Mouse (Mus musculus) urinary bladder, postnatal 4 days (tissue): Measurements from ENCODE around the gene Arhgef3.
"Not testable (repeated sequence)": the region's sequence is repeated elsewhere in the genome, so short reads cannot be mapped to it uniquely, and the experiment has no call there.

Experiments
- DNase-seq, 2 experiments: peaks; one replicate each; pipeline ENCODE4 v3.0.0; 2021 to 2022; ENCODE audit warnings: low spot score in 2 of 2

Gene Arhgef3

DNA sequence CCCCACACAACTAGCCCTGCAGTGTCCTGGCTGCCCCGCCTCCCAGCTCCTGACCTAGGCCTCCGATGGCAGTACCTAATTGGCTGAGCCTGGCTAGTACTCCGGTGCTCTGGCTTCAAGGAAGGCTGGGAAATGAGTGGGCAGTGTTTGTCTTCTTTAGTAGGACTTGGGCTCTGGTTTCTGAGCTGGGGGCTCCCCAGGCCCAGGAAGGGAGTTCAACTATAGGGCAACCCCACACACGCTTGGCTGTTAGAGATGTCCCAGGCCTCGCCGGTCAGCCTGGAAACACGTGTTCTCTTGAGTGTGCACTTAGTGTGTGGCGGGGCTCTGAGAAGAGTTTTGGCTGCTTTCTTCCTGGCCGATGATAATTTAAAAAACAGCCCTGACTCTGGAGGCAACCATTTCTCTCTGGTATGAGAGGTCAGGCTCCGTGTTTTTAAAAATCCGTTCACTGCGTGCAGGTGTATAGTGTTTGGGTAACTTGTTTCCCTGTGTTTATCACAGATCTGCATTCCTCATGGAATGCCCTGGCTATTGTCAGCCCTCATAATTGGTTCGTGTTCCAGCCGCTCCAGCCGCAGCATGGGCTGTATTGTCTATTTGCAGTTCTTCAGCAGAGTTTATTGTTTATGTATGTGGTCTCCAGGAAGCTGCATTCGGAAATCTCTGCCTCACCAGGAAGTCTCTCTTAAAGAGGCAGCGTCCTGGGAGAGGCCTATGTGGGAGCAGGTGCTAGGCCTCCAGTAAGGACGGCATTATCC, 115.7 kb downstream of the Arhgef3 start:
- DNase-seq, result no peak

DNA sequence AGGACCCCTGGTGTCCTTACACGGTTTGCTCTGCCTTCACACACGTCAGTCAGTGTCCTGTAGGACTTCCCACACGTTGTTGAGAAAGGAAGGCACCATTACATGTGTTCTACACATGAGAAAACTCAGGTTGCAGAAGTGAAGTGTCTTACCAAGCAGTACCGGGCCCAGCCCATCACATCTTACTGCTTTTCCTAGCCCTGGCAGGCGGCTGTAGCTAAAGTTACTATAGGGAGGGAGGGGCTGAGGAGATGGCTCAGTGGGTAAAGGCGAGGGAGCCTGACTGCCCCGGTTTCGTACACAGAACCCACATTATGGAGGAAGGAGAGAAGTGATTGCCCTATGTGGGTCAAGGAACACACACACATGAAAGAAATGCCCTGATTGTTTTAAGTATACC, 116.8 kb downstream of the Arhgef3 start:
- no peak for DNase-seq

DNA sequence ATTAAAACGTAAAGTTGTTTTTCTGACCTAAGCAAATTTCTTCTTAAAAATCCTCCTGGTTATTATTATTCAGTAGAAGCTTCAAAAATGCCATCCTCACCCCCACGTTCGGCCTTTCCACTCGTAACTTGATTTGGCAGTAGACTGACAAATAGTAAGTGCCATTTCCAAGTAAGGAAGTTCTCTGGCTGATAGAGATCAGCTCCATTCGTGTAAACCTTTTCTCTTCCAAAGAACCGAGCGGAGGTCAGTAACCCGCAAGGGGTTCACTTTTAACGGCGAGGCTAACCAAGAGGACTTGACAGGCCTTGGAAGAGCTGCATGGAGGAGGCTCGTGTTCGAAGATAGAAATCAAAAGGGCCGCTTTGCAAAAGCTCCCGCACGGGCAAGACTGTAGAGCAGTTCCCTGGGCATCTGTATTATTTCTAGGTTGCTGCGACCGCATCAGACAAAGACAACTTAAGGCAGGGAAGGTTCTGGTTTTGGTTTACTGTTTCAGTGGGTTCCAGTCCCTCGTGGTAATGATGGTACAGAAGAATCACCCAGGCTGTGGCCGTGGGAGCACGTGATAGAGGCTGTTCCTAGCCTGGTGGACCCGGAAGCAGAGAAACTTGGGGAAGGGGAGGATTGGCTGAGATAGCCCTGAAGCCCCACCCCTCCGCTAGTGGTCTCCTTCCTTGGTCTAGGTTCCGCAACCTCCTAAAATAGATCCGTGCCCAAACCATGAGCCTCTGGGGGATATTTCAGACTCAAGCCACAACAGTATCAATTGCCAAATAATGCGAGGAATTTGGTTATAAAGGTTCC, 117.5 kb downstream of the Arhgef3 start:
- no peak for DNase-seq

DNA sequence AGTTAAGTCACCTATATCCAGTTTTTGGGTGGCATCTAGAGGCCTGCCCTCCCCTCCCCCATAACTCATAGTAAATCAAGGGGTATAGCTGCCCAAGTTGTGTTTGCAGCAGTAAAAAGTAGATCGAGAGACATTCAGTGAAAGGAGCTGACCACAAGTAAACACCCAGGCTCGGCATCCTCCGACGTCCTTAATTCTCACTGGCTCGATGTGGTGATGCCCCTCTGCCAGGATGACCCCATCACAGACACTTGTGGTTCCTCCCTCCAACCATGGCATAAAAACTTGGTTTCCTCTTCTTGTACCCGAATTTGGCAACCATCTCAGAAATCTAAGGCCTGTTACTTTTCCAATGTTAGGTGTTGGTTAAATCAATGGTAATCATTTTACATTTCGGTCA, 118.4 kb downstream of the Arhgef3 start:
- no peak for DNase-seq

DNA sequence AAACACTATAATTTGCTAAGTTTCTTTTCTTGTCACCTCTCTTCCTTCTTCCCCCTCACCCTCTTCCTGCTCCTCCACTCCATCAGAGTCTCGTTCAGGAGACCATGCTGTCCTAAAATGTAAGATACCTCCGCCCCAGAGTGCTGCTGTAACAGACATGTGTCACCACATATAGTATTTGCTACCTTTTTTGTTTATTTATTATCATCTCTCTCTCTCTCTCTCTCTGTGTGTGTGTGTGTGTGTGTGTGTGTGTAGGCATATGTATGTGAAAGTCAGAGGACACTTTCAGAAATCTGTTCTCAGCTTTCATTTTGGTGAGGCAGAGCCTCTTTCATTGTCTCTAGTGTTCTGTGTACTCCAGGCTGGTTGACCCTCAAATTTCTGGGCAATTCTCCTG, 119.0 kb downstream of the Arhgef3 start:
- DNase-seq, result no peak

DNA sequence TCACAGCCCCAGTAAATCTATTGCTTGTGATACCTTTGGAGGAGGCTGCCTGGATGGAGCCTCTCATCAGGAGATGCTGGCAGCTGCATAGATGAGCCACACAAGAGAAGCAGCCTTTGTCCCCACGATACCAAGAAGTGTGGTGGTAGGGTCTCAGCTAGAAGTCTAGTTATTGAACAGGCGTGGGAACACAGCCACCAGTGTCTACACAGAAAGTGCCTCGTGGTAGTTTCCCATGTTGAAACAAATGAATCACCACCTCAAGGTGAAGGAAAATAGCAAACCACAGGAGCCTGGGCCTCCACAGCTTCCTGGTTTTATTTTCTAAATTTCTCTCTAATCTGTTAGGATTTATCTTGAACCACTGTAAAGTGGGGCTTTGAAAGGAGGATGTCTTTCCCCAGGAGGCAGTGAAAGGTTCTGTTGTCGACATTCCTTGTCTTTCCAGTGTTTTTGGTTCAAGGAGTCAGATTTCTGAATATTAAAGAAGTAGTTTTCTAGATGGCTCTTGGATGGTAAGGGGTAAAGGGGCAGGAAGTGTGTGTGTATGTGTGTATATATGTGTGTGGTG, 119.7 kb downstream of the Arhgef3 start:
- no peak for DNase-seq

DNA sequence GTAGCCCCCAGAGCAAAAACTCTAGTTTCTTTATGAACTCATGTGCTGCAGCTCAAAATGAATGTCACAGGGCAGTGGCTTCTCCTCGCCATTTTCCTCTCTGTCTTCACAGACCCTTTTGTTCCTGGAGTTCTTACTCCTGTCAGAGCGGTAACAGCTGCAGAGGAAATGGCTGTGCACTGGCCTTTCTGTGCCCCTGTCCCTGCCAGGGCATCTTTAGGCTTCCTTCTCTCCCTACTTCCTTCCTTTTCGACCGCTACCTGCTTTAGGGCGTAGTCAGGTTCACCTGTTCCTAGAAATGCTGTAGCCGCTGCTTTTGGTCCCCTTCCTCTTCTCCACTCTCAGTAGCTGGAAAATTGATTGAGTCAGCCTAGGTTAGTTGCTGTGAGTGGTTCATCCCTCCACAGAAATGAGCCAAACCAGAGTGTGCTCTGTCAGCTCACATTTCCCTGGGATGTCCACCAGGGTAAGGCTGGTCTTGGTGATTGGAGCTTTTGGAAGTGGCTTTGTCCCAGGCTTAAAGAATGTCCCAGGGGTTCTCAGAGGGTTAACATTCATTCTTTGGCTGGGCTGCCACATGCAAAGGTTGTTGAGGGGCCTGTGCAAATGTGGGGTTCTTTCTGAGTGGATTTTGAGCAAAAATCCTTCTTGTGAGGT, 121.3 kb downstream of the Arhgef3 start:
- no peak for DNase-seq

DNA sequence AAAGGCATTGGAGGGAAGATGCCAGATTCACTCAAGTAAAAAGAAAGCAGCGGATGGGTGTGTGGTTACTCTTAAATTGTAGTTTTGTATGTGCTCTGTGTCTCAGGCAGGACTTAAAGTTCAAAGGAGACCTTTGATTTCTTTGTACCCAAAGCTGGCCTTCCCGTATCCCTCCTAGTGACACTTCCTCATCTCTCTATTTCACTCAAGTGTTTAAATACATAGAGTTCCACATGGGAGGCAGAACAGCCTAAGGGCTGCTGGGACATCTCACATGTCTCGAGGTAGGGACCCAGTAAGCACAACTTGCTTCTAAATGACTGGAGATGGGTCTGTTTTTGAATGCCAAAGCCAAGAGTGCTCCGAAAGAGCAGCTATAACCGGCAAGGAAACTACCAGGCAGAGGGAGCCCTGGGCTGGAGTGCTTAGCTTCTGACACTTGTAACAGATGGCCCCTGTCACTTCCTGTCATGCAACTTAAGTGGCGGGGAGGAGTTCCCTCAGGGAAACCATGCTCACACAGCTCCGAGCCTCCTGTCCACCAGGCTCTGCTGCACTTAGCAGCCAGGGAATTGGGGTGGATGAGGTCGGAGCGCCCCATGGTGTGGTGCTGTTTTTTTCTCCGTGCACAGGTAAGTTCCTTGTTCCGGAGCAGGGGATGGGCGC, 123.0 kb downstream of the Arhgef3 start:
- DNase-seq, result no peak

DNA sequence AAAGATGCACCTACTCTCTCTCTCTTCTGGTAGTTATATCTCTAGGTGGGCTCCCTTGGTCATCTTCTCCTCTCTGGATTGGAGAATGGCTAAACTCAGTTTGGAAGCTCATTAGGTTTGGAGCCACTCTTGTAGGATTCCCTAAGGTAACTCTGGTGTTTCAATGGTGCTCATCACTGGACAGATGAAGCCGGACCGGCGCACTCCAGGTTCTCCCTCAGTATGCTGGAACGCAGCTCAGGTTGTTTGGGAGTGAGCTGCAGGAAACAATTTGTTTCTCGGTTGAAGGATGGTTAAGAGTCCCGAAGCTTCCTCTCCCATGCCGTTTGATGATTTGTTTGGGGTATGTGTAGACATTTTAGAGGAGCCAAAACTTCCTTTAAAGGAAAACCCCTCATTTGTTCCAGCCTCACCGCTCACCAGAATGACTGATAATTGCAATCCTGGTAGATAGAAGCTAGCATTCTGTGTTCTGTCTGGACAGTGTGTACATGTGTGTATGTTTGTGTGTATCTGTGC, 124.0 kb downstream of the Arhgef3 start:
- no peak for DNase-seq

DNA sequence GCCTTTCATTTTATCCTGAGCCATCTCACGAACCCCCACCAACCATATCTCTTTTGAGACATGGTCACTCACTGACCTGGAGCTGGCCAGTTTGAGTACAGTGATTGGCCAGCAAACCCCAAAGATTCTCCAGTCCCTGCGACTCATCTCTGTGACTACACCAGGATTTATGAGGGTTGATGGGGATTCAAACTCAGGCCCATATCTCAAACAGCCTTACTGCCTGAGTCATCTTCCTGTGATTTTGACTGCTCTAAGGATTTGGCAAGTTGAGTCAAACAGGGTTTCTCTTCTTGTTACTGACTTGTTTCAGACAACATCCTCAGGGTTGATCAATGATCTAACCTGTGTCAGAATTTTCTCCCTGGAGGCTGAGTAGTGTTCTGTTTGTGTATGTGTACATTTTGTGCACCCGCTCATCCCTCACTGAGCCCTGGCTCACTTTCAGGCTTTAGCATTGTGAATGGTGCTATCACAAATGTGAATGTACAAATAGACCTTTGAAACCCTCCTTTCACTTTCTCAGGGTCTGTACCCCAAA, 124.9 kb downstream of the Arhgef3 start:
- DNase-seq, result no peak

DNA sequence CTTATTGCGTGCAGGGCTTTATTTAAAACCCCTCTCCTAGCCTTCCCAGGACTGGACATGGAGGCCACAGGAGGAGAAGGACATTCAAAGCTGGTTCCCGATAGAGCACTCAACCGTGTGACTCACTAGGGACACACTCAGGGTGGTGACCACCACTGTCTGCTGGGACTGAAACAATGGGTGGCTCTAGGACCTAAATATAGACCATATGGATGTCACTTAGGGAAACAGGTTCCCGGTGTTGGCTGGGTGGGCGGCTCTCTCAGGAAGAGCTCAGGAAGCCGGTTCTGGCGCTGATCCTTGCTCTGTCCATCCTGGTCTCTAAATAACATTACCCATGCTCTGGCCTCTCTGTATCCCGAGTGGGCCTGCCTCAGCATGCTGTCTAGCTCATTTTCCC, 127.6 kb downstream of the Arhgef3 start:
- no peak for DNase-seq

DNA sequence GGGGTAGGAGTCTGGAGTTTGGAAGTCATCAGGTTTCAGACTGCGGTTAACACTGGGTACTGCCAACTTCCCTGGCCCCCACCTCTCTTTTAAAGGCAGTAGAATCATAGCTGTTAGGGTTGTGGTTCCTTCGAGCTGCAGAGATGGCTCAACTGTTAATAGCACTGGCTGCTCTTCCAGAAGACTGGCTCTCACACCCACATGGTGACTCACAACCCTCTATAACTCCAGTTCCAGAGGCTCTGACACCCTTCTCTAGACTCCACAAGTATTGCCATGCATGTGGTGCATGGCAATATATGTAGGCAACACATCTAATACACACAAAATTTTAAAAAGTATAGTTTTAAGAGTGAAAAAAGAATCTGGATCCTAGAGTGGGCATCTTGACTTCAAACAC, 128.1 kb downstream of the Arhgef3 start:
- DNase-seq, result no peak

DNA sequence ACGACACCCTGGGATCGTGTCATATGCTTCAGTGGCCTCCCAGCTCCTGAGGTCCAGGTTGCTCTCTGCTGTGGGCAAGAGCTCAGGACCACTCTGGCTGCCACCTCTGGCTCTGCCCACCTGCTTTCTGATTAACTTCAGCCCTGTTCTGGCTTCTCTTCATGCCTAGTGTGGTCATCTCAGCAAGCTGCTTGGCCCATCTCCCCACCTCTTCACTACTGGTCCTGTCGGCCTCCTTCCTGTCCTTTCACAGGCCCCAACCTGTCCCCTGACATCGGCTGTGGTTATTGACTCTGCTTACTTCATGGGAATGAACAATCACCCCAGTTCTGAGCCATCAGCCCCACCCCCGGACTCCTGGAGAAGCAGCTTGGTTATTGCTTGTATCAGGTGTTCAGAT, 128.9 kb downstream of the Arhgef3 start:
- no peak for DNase-seq

DNA sequence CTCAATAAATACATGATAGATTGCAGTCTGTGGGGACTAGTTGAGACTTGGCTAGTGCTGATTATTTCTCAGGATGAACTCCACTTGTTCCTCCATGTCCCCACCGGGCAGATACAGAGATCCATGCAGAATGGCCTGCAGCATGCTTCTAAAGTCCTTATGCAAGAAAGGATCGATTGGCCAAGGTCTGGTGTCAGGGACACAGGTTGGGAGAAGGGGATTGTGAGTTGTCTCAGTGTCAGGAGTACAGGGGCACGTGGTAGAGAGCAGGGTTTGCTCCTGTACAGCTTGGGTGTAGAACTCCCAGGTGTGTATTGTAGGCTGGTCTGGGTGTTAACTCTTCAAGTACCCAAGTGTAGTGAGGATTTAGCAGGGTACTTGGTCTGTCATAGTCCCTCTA, 130.2 kb downstream of the Arhgef3 start:
- DNase-seq, result no peak

DNA sequence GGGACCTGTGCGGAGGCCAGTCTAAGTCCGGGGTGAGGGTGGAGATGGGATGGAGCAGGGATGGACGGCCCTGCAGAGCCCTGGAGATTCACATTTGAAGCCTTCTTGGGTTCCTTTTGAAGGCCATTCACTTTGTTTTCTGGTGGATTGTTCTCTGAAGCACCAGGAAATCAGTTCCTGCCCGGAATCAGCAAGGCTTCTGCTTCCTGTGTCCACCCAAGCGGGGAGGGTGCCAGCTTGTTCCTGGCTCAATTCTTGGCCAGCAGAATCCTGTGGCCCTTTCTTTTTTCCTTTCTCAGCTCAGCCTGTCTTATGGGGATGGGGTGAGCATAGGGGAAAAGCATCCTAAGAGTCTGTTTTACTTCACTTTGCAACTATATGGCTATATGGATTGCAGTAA, 131.7 kb downstream of the Arhgef3 start:
- DNase-seq, result no peak

DNA sequence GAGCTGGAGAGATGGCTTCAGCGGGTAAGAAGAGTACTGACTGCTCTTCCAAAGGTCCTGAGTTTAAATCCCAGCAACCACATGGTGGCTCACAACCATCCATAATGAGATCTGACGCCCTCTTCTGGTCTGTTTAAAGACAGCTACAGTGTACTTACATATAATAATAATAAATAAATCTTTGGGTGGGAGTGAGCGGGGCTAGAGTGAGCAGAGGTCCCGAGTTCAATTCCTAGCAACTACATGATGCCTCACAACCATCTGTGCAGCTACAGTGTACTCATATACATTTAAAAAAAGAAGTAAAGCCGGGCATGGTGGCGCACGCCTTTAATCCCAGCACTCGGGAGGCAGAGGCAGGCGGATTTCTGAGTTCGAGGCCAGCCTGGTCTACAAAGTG, 132.2 kb downstream of the Arhgef3 start:
- DNase-seq, result not testable (repeated sequence)

DNA sequence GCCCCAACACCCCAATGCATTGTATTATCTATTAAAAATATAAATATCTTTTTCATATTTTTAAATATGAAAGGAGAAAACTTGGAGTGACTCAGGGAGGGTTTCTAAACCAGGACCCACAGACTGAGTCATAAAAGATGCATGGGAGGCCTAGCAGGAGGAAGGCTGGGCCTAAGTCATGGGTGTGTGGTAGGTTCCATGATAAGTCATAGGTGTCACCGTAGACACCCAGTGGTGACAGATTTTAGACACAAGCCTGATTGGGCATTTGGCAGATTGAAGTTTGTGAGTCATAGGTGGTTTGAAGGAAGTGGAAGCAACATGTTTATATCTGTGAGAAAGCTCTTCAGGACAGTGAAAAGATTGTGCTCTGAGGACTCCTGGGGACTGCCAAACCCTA, 134.4 kb downstream of the Arhgef3 start:
- DNase-seq, result no peak

DNA sequence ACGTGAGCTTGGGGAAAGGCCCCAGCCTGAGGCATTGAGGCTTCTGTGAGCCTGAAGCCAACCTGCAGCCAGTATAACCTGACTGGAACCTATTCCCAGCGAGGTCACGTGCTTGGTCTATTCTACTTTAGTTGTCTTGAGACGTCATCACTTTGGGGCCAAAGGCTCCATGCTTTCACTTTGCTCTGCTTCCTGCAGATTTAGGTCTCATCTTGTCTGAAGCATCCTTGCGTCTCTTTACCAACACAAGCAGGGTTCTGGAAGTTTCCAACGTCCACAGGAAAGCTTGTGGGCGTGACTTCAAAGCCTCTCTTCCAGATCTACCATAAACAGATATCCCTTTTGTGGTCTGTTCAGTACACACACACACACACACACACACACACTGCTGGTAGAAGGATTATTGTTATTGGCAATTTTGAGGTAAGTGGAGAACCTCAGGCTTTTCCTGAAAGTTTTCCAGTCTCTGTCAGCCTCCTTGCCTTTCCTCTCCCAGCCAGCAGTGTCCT, 135.6 kb downstream of the Arhgef3 start:
- no peak for DNase-seq

DNA sequence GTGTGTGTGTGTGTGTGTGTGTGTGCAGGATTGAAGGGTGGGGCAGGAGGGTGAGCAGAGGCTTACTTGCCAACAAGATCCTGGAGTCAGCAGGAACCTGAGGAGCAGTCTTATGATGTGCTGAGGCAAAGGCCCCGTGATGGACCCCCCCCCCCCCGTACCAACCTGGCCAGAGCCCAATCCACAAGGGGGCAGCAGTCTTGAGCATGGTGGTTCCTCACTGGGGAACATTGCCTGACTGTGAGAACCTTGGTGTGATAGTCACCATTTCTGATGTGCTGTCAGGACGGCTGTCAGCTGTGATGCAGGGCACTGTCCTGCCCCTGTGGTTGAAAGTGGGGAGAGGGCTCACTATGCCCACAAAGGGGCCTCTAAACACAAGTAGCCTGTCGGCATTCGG, 138.7 kb downstream of the Arhgef3 start:
- no peak for DNase-seq

DNA sequence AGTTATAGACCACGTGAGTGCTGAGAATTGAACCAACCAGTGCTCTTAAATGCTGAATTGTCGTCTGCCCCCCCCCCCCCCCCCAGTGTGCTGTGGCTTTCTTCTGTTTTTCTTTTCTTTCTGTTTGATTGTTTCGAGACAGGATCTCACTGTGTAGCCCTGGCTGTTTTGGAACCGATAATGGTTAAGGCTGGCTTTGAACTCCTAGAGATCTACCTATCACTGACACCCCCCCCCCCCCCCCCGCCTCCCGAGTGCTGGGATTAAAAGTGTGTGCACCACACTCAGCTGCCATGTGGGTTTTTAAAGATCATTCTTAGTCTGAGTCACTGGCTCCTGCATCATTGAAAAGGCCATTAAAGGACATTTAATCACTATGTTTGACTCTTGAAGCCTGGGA, 147.7 kb downstream of the Arhgef3 start:
- DNase-seq, result no peak

DNA sequence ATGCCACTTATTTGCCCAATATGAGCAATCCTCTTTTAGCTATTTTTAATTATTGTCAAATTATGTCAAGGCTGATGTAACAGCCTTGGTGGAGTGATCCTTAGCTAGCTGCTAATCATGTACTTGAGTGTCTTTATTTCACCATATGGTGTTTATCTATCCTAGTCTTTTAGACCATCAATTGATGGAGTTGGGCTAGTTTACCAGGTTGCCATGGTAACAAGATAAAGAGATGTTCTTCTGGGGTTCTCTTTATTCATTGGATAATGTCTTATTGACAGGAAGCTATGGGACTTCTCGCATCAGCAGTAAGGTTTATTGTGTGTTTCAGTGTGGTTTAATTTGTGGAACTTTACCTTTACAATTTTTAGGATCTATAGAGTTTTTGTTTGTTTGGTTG, 151.9 kb downstream of the Arhgef3 start:
- no peak for DNase-seq
